Mouse (Mus musculus): ENCODE measurements around the gene Pou3f3. TPM values are rescaled to one million over a fixed set of nuclear protein-coding genes. Genes with fewer than 3 reads are reported as not detected.

Pou3f3 gene
- polyA plus RNA-seq, 1 experiment from 2014 or later: not detected

- Histone ChIP-seq H3K27ac (replicated peaks in 1 of 2; ENCODE audit: control insufficient read depth in 1 of 2, insufficient read depth in 1 of 2, low read depth in 2 of 2, low read length in 2 of 2) (no peak overlapping the region), H3K4me3 (ENCODE audit: control insufficient read depth in 1 of 2, insufficient read depth in 1 of 2, low read depth in 1 of 2, low read length in 2 of 2) (no peak overlapping the region), H3K4me2 (ENCODE audit: low read length) (no peak overlapping the region), H3K4me1 (ENCODE audit: control insufficient read depth in 2 of 2, insufficient read depth in 2 of 2, low read length in 2 of 2) (no peaks in the 10 kb centered on the region), H3K27me3 (ENCODE audit: control insufficient read depth, insufficient read depth, low read length) (no peaks in the 10 kb centered on the region), H3K36me3 (ENCODE audit: control insufficient read depth, insufficient read depth, low read length) (no peaks in the 10 kb centered on the region), H3K9me3 (ENCODE audit: control insufficient read depth, low read length) (no peaks in the 10 kb centered on the region), H3K9ac (ENCODE audit: low read length) (no peak overlapping the region)
- no peak for ATAC-seq (ENCODE audit: insufficient number of reproducible peaks, insufficient read depth, low FRiP score, low read depth)
- 71% methylated on average over 6 of the region's 6 CpGs for WGBS
Observed at GRCm38 (mm10) chr1:42749536-42750292, 54.1 kb downstream of the Pou3f3 start.

Other genes with a start within 250 kb of the Pou3f3 start
- gene Mrps9, start 155.5 kb downstream of the Pou3f3 start, polyA plus RNA-seq (2014; fragmentation: Nextera tagmentation; extraction: Ambion mirVana): 68.7 and 71.7 TPM in 2 replicates

Measured in heart, embryonic 14.5 days (tissue).